Mouse (Mus musculus): ENCODE measurements around the gene Sntb2. TPM values are rescaled to one million over a fixed set of nuclear protein-coding genes. Genes with fewer than 3 reads are reported as not detected.

Sntb2 gene
- total and polyA plus RNA-seq, 2 experiments from 2014 or later: 3.0 to 6.9 TPM

DNA sequence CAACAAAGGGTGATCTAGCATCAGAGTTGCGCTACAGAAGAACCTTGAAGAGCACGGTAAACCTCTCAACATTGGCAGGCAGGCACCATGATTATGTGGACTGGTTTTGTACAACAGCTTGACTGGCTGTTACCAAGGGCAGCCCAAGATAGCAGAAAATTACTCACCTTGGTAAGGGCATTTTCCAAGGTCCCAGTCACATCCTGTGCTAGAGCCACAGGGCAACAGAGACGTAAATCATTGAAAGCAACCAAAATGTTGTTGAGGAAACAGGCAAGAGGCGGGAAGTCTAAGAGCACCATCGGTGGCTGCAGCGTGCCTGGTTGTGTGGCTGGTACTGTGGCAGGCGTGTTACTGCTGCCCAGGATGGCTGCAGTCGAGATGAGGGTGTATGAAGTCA lies 116.5 kb downstream of the Sntb2 start:
- Histone ChIP-seq H3K4me1 (ENCODE audit: insufficient read depth) (peaks cover 6% of the 10 kb centered on the region; the same call in 1 of the 2 replicates), H3K9ac (no peak overlapping the region), H3K36me3 (ENCODE audit: insufficient read depth) (peaks cover 31% of the 10 kb centered on the region), H3K4me3 (ENCODE audit: low read depth, low read length) (no peak overlapping the region), H3K27ac (ENCODE audit: low read depth, low read length) (no peak overlapping the region), H3K4me2 (ENCODE audit: low read depth) (no peak overlapping the region), H3K9me3 (ENCODE audit: low read length) (no peaks in the 10 kb centered on the region), H3K27me3 (ENCODE audit: insufficient read depth, low read length) (no peaks in the 10 kb centered on the region)
- WGBS: over 99% methylated on average over 8 of the region's 8 CpGs
- DNase-seq: no peak
- no peak for TF ChIP-seq CTCF (IDR thresholded peaks at IDR 0.05; ENCODE audit: low read depth)
- ATAC-seq: no peak

DNA sequence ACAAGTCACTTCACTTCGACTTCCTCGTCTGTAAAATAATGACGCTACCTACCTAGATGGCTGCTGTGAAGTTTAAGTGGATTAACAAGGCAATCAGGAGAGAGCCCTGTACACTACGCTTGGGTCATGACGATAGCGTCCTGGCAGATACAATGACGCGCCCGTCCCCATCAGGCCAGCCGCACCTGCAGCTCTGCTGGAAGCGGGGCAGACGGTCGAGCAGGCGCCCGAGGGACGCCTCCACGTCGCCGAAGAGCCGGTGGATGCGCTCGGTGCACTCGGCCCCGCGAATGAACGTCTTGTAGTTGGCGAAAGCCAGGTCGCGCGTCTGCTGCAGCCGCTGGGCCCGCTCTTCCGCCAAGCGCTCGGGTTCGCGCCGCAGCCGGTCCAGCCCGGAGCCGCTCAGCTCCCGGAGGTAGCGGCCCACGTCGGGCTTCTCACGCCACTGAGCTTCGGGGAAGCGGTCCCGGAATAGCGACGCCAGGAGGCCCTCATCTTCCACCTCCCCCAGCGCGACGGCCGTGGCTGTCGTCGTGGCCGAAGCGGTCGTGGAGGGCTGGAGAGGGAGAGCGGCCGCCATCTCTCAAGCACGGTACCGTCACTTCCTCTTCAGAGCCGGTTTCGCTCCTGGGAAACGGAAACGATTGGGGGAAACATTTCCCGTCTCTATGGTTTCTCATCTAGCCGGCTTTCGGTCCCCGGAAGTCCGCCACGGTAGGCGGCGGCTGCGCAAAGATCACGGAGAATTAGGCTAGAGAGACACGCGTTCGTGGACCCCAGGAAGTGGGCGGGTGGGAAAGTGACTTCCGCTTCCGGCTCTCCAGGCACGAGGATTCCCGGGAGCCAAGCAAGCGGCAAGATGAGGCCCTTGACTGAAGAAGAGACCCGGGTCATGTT lies 120.8 kb downstream of the Sntb2 start, which contains the start of the genes Cog8 and Nip7:
Cog8 (minus strand) TSS at position 614 of the 897 bp plus-strand sequence.
Nip7 (plus strand) TSS at position 802 of the 897 bp plus-strand sequence.
- under 1% methylated on average over 85 of the region's 88 CpGs for WGBS
- no peak; the same call in 1 of the 2 replicates for TF ChIP-seq CTCF (IDR thresholded peaks at IDR 0.05; ENCODE audit: low read depth)

GRCm38 (mm10) chr8:107056973-107057369 lies 121.4 kb downstream of the Sntb2 start:
- H3K4me3 ChIP-seq (ENCODE audit: low read depth, low read length): peak overlapping the region; percentile 94
- H3K27me3 ChIP-seq (ENCODE audit: insufficient read depth, low read length): no peaks in the 10 kb centered on the region
- peaks cover 14% of the 10 kb centered on the region for H3K4me1 ChIP-seq (ENCODE audit: insufficient read depth)
- DNase-seq (no peak), ATAC-seq (peak; percentile 40)
- peak overlapping the region; percentile 67 for H3K9ac ChIP-seq
- H3K27ac ChIP-seq (ENCODE audit: low read depth, low read length): no peak overlapping the region; the same call in 1 of the 2 replicates
- peak overlapping the region; percentile 59 for H3K4me2 ChIP-seq (ENCODE audit: low read depth)
- peak; percentile 40; the same call in 1 of the 2 replicates for TF ChIP-seq CTCF (IDR thresholded peaks at IDR 0.05; ENCODE audit: low read depth)
- WGBS: under 1% methylated on average over 33 of the region's 33 CpGs
- peaks cover 34% of the 10 kb centered on the region for H3K36me3 ChIP-seq (ENCODE audit: insufficient read depth)
- H3K9me3 ChIP-seq (ENCODE audit: low read length): no peaks in the 10 kb centered on the region

More for the DNA sequence above, 120.8 kb downstream of the Sntb2 start, which contains the start of the genes Cog8 and Nip7:
- Histone ChIP-seq H3K4me2 (ENCODE audit: low read depth) (peak within 1 kb of the TSS; percentile 86), H3K27ac (ENCODE audit: low read depth, low read length) (peak within 1 kb of the TSS; percentile 86), H3K9ac (peak within 1 kb of the TSS; percentile 89), H3K36me3 (ENCODE audit: insufficient read depth) (peaks cover 37% of the 10 kb centered on the region), H3K27me3 (ENCODE audit: insufficient read depth, low read length) (no peaks in the 10 kb centered on the region), H3K4me3 (ENCODE audit: low read depth, low read length) (peak within 1 kb of the TSS; percentile 94), H3K9me3 (ENCODE audit: low read length) (no peaks in the 10 kb centered on the region), H3K4me1 (ENCODE audit: insufficient read depth) (peaks cover 14% of the 10 kb centered on the region)
- ATAC-seq: peak; percentile 99
- DNase-seq: peak; percentile 98

DNA sequence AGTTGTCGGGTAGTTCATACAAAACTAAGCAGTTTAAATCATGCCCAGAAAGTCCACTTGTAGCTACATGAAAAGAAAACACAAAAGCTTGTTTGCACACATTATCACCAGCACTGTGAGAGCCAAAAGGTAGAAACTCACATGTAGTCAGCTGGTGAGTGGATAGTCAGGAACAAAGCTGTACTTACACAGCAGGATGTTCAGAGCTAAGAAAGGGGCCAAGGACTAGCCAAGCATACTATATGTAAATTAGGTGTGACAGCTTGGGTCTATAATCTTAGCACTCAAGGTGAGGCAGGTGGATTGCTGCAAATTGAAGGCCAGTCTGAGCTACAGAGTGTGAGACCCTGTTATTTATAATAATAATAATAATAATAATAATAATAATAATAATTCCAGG lies 127.1 kb downstream of the Sntb2 start:
- DNase-seq (no peak), ATAC-seq (no peak)
- no peak for TF ChIP-seq CTCF (IDR thresholded peaks at IDR 0.05; ENCODE audit: low read depth)
- H3K36me3 ChIP-seq (ENCODE audit: insufficient read depth): peaks cover 22% of the 10 kb centered on the region
- no peaks in the 10 kb centered on the region for H3K27me3 ChIP-seq (ENCODE audit: insufficient read depth, low read length)
- WGBS: 87% methylated on average over 1 of the region's 1 CpGs
- H3K4me3 ChIP-seq (ENCODE audit: low read depth, low read length): no peak overlapping the region
- H3K4me2 ChIP-seq (ENCODE audit: low read depth): no peak overlapping the region
- H3K9ac ChIP-seq: no peak overlapping the region
- H3K4me1 ChIP-seq (ENCODE audit: insufficient read depth): peaks cover 3% of the 10 kb centered on the region; the same call in 1 of the 2 replicates
- H3K9me3 ChIP-seq (ENCODE audit: low read length): no peaks in the 10 kb centered on the region
- H3K27ac ChIP-seq (ENCODE audit: low read depth, low read length): no peak overlapping the region

DNA sequence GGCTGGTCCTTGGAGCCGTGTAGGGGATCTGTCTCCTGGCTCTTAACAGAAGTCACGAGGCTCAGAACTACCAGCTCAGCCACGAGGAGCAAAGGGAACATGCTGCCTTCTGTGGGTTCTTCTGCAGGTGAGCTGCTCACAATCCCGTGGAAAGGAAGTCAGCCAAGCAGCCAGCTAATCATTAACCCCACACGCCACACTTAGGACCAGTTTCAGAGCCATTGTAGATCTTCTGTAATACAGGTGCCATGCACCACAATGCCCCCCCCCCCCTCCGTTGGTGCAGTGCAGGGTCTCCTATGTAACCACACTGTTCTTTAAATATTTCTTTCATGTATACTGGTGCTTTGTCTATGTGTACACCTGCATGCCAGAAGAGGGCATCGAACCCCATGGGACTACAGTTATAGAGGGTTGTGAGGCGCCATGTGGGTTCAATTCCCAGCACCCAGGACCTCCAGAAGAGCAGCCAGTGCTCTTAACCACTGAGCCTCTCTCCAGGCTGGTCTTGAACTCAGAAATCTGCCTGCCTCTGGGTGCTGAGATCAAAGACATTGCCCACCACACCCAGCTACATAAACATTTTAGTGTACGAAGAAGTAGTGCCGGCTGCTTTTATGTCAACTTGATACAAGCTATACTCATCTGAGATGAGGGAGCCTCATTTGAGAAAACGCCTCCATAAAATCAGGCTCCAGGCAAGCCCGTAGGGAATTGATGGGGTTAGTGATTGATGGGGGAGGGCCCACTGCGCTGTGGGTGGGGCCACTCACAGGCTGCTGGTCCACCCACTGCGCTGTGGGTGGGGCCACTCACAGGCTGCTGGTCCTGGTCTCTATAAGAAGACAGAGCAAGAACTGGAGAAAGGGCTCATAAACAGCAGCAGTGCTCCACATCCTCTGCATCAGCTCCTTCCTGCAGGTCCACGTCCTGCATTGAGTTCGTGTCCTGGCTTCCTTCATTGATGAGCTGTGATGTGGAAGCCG lies 130.3 kb downstream of the Sntb2 start, which contains the start of gene Tmed6:
Tmed6 (minus strand) TSS at position 134 of the 986 bp plus-strand sequence.
- H3K9ac ChIP-seq: no peak within 1 kb of the TSS
- H3K4me1 ChIP-seq (ENCODE audit: insufficient read depth): no peaks in the 10 kb centered on the region
- ATAC-seq: no peak
- H3K9me3 ChIP-seq (ENCODE audit: low read length): no peaks in the 10 kb centered on the region
- WGBS: 65% methylated on average over 17 of the region's 17 CpGs
- TF ChIP-seq CTCF (IDR thresholded peaks at IDR 0.05; ENCODE audit: low read depth): no peak
- H3K4me2 ChIP-seq (ENCODE audit: low read depth): no peak within 1 kb of the TSS
- no peak within 1 kb of the TSS for H3K27ac ChIP-seq (ENCODE audit: low read depth, low read length)
- H3K4me3 ChIP-seq (ENCODE audit: low read depth, low read length): no peak within 1 kb of the TSS
- H3K27me3 ChIP-seq (ENCODE audit: insufficient read depth, low read length): no peaks in the 10 kb centered on the region
- DNase-seq: no peak
- H3K36me3 ChIP-seq (ENCODE audit: insufficient read depth): peaks cover 15% of the 10 kb centered on the region

Other genes with a start within 250 kb of the Sntb2 start
- 18.1 and 19.7 TPM in 2 replicates for gene Has3, start 65.5 kb upstream of the Sntb2 start, total RNA-seq (2014; rRNA removed)
- gene Has3, start 65.5 kb upstream of the Sntb2 start, polyA plus RNA-seq (2015; fragmentation: Nextera tagmentation; extraction: Ambion mirVana): 0.77 and 0.86 TPM in 2 replicates
- 22.2 and 23.2 TPM in 2 replicates for gene Utp4, start 42.1 kb upstream of the Sntb2 start, total RNA-seq (2014; rRNA removed)
- 26.9 and 30.4 TPM in 2 replicates for gene Utp4, start 42.1 kb upstream of the Sntb2 start, polyA plus RNA-seq (2015; fragmentation: Nextera tagmentation; extraction: Ambion mirVana)
- 142 and 145 TPM in 2 replicates for gene Vps4a, start 95.5 kb downstream of the Sntb2 start, total RNA-seq (2014; rRNA removed)
- 174 TPM in 2 replicates for gene Vps4a, start 95.5 kb downstream of the Sntb2 start, polyA plus RNA-seq (2015; fragmentation: Nextera tagmentation; extraction: Ambion mirVana)
- 34.4 and 37.2 TPM in 2 replicates for gene Pdf, start 112.9 kb downstream of the Sntb2 start, total RNA-seq (2014; rRNA removed)
- gene Pdf, start 112.9 kb downstream of the Sntb2 start, polyA plus RNA-seq (2015; fragmentation: Nextera tagmentation; extraction: Ambion mirVana): 26.1 and 32.1 TPM in 2 replicates
- gene Cog8, start 120.9 kb downstream of the Sntb2 start, total RNA-seq (2014; rRNA removed): 42.2 and 61.3 TPM in 2 replicates
- 27.8 and 33.2 TPM in 2 replicates for gene Cog8, start 120.9 kb downstream of the Sntb2 start, polyA plus RNA-seq (2015; fragmentation: Nextera tagmentation; extraction: Ambion mirVana)
- gene Nip7, start 121.1 kb downstream of the Sntb2 start, total RNA-seq (2014; rRNA removed): 40.1 and 64.0 TPM in 2 replicates
- gene Nip7, start 121.1 kb downstream of the Sntb2 start, polyA plus RNA-seq (2015; fragmentation: Nextera tagmentation; extraction: Ambion mirVana): 68.2 and 74.0 TPM in 2 replicates
- not detected in 2 replicates for gene Tmed6, start 129.9 kb downstream of the Sntb2 start, total RNA-seq (2014; rRNA removed)
- gene Tmed6, start 129.9 kb downstream of the Sntb2 start, polyA plus RNA-seq (2015; fragmentation: Nextera tagmentation; extraction: Ambion mirVana): not detected in 2 replicates
- 28.9 and 31.2 TPM in 2 replicates for gene Terf2, start 160.8 kb downstream of the Sntb2 start, total RNA-seq (2014; rRNA removed)
- 18.9 and 24.2 TPM in 2 replicates for gene Terf2, start 160.8 kb downstream of the Sntb2 start, polyA plus RNA-seq (2015; fragmentation: Nextera tagmentation; extraction: Ambion mirVana)
- 105 and 127 TPM in 2 replicates for gene Cyb5b, start 214.9 kb downstream of the Sntb2 start, total RNA-seq (2014; rRNA removed)
- 71.4 and 88.6 TPM in 2 replicates for gene Cyb5b, start 214.9 kb downstream of the Sntb2 start, polyA plus RNA-seq (2015; fragmentation: Nextera tagmentation; extraction: Ambion mirVana)

All from forebrain, postnatal 0 days (tissue).